Mouse (Mus musculus): ENCODE data around the gene Prpf19.

Prpf19 gene

GRCm38 (mm10) chr19:10895708-10896107, 677 bp downstream of the Prpf19 start:
- DNase-seq (ENCODE audit: low spot score in 2 of 2) = peak; percentile 11 to 13

- no peak for DNase-seq (ENCODE audit: low spot score in 2 of 2)
Observed at GRCm38 (mm10) chr19:10896849-10897248, 1.8 kb downstream of the Prpf19 start.

GRCm38 (mm10) chr19:10897491-10897890, 2.5 kb downstream of the Prpf19 start:
- no peak for DNase-seq (ENCODE audit: low spot score in 2 of 2)

- DNase-seq (ENCODE audit: low spot score in 2 of 2) = no peak
Observed at GRCm38 (mm10) chr19:10900315-10900714, 5.3 kb downstream of the Prpf19 start.

- no peak for DNase-seq (ENCODE audit: low spot score in 2 of 2)
Observed at GRCm38 (mm10) chr19:10901046-10901445, 6.0 kb downstream of the Prpf19 start.

- DNase-seq (ENCODE audit: low spot score in 2 of 2) = no peak
Observed at GRCm38 (mm10) chr19:10904512-10904911, 9.5 kb downstream of the Prpf19 start.

- peak; percentile 10 to 65 for DNase-seq (ENCODE audit: low spot score in 2 of 2)
Observed at GRCm38 (mm10) chr19:10904927-10905727, 10.1 kb downstream of the Prpf19 start.

- no peak for DNase-seq (ENCODE audit: low spot score in 2 of 2)
Observed at GRCm38 (mm10) chr19:10905728-10906000, 10.6 kb downstream of the Prpf19 start.

GRCm38 (mm10) chr19:10907891-10908290, 12.9 kb downstream of the Prpf19 start:
- peak; percentile 30 to 44 for DNase-seq (ENCODE audit: low spot score in 2 of 2)

GRCm38 (mm10) chr19:10909087-10909721, 14.2 kb downstream of the Prpf19 start:
- DNase-seq (ENCODE audit: low spot score in 2 of 2) = no peak

- DNase-seq (ENCODE audit: low spot score in 2 of 2) = no peak
Observed at GRCm38 (mm10) chr19:10914291-10914690, 19.3 kb downstream of the Prpf19 start.

GRCm38 (mm10) chr19:10914870-10915269, 19.8 kb downstream of the Prpf19 start:
- DNase-seq (ENCODE audit: low spot score in 2 of 2) = no peak

GRCm38 (mm10) chr19:10916506-10916905, 21.5 kb downstream of the Prpf19 start:
- no peak for DNase-seq (ENCODE audit: low spot score in 2 of 2)

- no peak for DNase-seq (ENCODE audit: low spot score in 2 of 2)
Observed at GRCm38 (mm10) chr19:10918321-10918991, 23.4 kb downstream of the Prpf19 start.

- no peak for DNase-seq (ENCODE audit: low spot score in 2 of 2)
Observed at GRCm38 (mm10) chr19:10920532-10920931, 25.5 kb downstream of the Prpf19 start, which contains the start of gene Zp1. TSS of gene Zp1 (minus strand) at chr19:10920632.

- DNase-seq (ENCODE audit: low spot score in 2 of 2) = no peak
Observed at GRCm38 (mm10) chr19:10921058-10921457, 26.0 kb downstream of the Prpf19 start.

- no peak for DNase-seq (ENCODE audit: low spot score in 2 of 2)
Observed at GRCm38 (mm10) chr19:10924220-10924619, 29.2 kb downstream of the Prpf19 start.

- DNase-seq (ENCODE audit: low spot score in 2 of 2) = no peak
Observed at GRCm38 (mm10) chr19:10926123-10926621, 31.1 kb downstream of the Prpf19 start.

- no peak for DNase-seq (ENCODE audit: low spot score in 2 of 2)
Observed at GRCm38 (mm10) chr19:10926666-10927065, 31.6 kb downstream of the Prpf19 start.

GRCm38 (mm10) chr19:10930641-10931040, 35.6 kb downstream of the Prpf19 start:
- DNase-seq (ENCODE audit: low spot score in 2 of 2) = no peak

- DNase-seq (ENCODE audit: low spot score in 2 of 2) = no peak
Observed at GRCm38 (mm10) chr19:10935029-10935428, 40.0 kb downstream of the Prpf19 start.

- no peak for DNase-seq (ENCODE audit: low spot score in 2 of 2)
Observed at GRCm38 (mm10) chr19:10936077-10936476, 41.0 kb downstream of the Prpf19 start.

Data from urinary bladder, postnatal 36 days (tissue).